ENCODE assay signal across 15 mouse cellular contexts in genomic region chr3:102848661-102849060, GRCm38 (mm10).
"Had no signal": no experiment of that assay in that cellular context is flagged by ENCODE, and none has a peak within 500 bp of the region (broad histone marks: within the 10 kb centered on the region; RNA-seq: fewer than 3 reads in every experiment).

No protein-coding gene starts in this region.

- H3K4me3 ChIP-seq: kidney, embryonic 15.5 days; limb, embryonic 12.5 days; limb, embryonic 15.5 days; liver, embryonic 15.5 days; midbrain, embryonic 13.5 days had no signal

- H3K9ac ChIP-seq: kidney, embryonic 15.5 days; limb, embryonic 12.5 days; limb, embryonic 15.5 days; liver, embryonic 15.5 days; midbrain, embryonic 13.5 days had no signal

- H3K36me3 ChIP-seq: kidney, embryonic 15.5 days; limb, embryonic 12.5 days; limb, embryonic 15.5 days; liver, embryonic 15.5 days; midbrain, embryonic 13.5 days had no signal

- H3K4me2 ChIP-seq: kidney, embryonic 15.5 days; limb, embryonic 12.5 days; limb, embryonic 15.5 days; liver, embryonic 11.5 days; liver, embryonic 15.5 days; midbrain, embryonic 13.5 days had no signal

- ATAC-seq: midbrain, embryonic 13.5 days; midbrain, embryonic 16.5 days had no signal

- H3K27me3 ChIP-seq: kidney, embryonic 15.5 days; limb, embryonic 12.5 days; limb, embryonic 15.5 days; liver, embryonic 15.5 days; midbrain, embryonic 13.5 days had no signal

- DNase-seq: kidney, adult 8-10 months; kidney, postnatal 10 days; kidney, postnatal 4 days; left cerebral cortex, postnatal 4 days; lung, adult 18-20 months; thymus, adult 18-20 months; thymus, postnatal 36 days had no signal

- H3K27ac ChIP-seq: kidney, embryonic 15.5 days; limb, embryonic 12.5 days; limb, embryonic 15.5 days; liver, embryonic 15.5 days; macrophage; midbrain, embryonic 13.5 days had no signal

- H3K9me3 ChIP-seq: kidney, embryonic 15.5 days; limb, embryonic 12.5 days; limb, embryonic 15.5 days; liver, embryonic 15.5 days; midbrain, embryonic 13.5 days had no signal

- H3K4me1 ChIP-seq: kidney, embryonic 15.5 days; limb, embryonic 12.5 days; limb, embryonic 15.5 days; liver, embryonic 15.5 days; midbrain, embryonic 13.5 days had no signal
